In the genomic region with DNA sequence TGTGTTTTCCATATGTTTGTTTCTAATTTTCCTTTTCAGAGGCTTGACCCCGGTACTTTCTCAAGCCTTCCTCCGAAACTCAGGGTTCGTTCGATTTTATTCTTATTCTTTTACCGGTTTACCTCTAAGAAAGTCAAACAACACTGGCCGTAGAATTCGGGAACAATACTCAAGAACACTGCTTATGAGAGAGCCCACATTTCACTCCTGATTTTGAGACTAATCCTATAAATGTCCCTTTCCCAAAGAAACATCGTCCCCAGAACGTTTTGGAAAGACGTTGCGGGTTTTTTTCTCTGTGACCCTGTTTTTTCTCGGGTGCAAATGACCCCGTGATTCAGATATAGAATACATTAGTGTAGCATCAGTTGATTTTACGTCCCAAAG, we compare ENCODE assay signal across 7 mouse cellular contexts. TPM values are rescaled to one million over a fixed set of nuclear protein-coding genes. Genes with fewer than 3 reads are reported as not detected.
DNase-seq lines count a peak whose midpoint lies in the region; ATAC-seq and TF ChIP-seq lines count a peak whose summit lies in the region.

No protein-coding gene starts in this region.

- no peak for TF ChIP-seq CTCF in lung, postnatal 0 days (IDR thresholded peaks at IDR 0.05)
- no peak for TF ChIP-seq CTCF in small intestine, adult 2 months (IDR thresholded peaks at IDR 0.05; ENCODE audit: extremely low read depth, insufficient read length, insufficient replicate concordance, low read depth, low read length)

- peak overlapping the region; percentile 32 for H3K4me2 ChIP-seq in lung, postnatal 0 days (replicated peaks; ENCODE audit: low read depth, low read length)
- H3K4me2 ChIP-seq in limb, embryonic 11.5 days (ENCODE audit: low read depth, severe bottlenecking), result peak overlapping the region; percentile 41

- ATAC-seq in lung, postnatal 0 days, result no peak
- no peak for ATAC-seq in limb, embryonic 11.5 days (ENCODE audit: insufficient number of reproducible peaks, low FRiP score, low TSS enrichment, low read depth)

- no peaks in the 10 kb centered on the region for H3K9me3 ChIP-seq in lung, postnatal 0 days (ENCODE audit: low read length)
- H3K9me3 ChIP-seq in erythroblast, embryonic 14.5 days (ENCODE audit: control insufficient read depth, low read length), result peaks cover 3% of the 10 kb centered on the region; the same call in 1 of the 2 replicates
- no peaks in the 10 kb centered on the region for H3K9me3 ChIP-seq in limb, embryonic 11.5 days (ENCODE audit: control insufficient read depth, low read length)

- no peak for TF ChIP-seq EP300 in lung, postnatal 0 days (IDR thresholded peaks at IDR 0.05)

- no peak overlapping the region for H3K27ac ChIP-seq in lung, postnatal 0 days (ENCODE audit: low read length)
- H3K27ac ChIP-seq in limb, embryonic 11.5 days (replicated peaks; ENCODE audit: low read depth, low read length), result no peak overlapping the region
- no peak overlapping the region for H3K27ac ChIP-seq in small intestine, adult 2 months (ENCODE audit: insufficient read depth, low read depth, low read length)

- H3K9ac ChIP-seq in lung, postnatal 0 days (replicated peaks; ENCODE audit: low read depth), result no peak overlapping the region
- H3K9ac ChIP-seq in limb, embryonic 11.5 days (ENCODE audit: low read length), result 0 out of 2 replicates have a peak overlapping the region, but pooled peaks have one; percentile 22

- peak overlapping the region; percentile 48; the same call in 1 of the 2 replicates for H3K4me3 ChIP-seq in lung, postnatal 0 days (ENCODE audit: low read depth, low read length)
- H3K4me3 ChIP-seq in erythroblast, embryonic 14.5 days (replicated peaks), result peak overlapping the region; percentile 64
- H3K4me3 ChIP-seq in limb, embryonic 11.5 days (ENCODE audit: low read depth, low read length), result peak overlapping the region; percentile 57
- H3K4me3 ChIP-seq in small intestine, adult 2 months (ENCODE audit: low read depth, low read length), result peak overlapping the region; percentile 87; the same call in 1 of the 2 replicates

- H3K36me3 ChIP-seq in lung, postnatal 0 days (ENCODE audit: insufficient read depth, low read length), result no peaks in the 10 kb centered on the region
- H3K36me3 ChIP-seq in erythroblast, embryonic 14.5 days (ENCODE audit: control insufficient read depth), result no peaks in the 10 kb centered on the region
- H3K36me3 ChIP-seq in limb, embryonic 11.5 days (ENCODE audit: control insufficient read depth, insufficient read depth, low read length), result no peaks in the 10 kb centered on the region
- H3K36me3 ChIP-seq in small intestine, adult 2 months (ENCODE audit: control insufficient read depth, insufficient read depth, low read length), result no peaks in the 10 kb centered on the region

- 6% methylated on average over 14 of the region's 14 CpGs for WGBS in lung, postnatal 0 days
- WGBS in limb, embryonic 11.5 days, result 8% methylated on average over 14 of the region's 14 CpGs
- 9% methylated on average over 14 of the region's 14 CpGs for WGBS in small intestine, adult 2 months

- no peaks in the 10 kb centered on the region for H3K4me1 ChIP-seq in lung, postnatal 0 days (ENCODE audit: insufficient read depth, low read depth, low read length)
- peaks cover 8% of the 10 kb centered on the region for H3K4me1 ChIP-seq in erythroblast, embryonic 14.5 days (ENCODE audit: control insufficient read depth)
- no peaks in the 10 kb centered on the region for H3K4me1 ChIP-seq in limb, embryonic 11.5 days (ENCODE audit: control insufficient read depth, insufficient read depth, low read length)
- H3K4me1 ChIP-seq in small intestine, adult 2 months (ENCODE audit: control insufficient read depth, insufficient read depth, insufficient read length, low read length), result no peaks in the 10 kb centered on the region

- DNase-seq in lung, postnatal 0 days (ENCODE audit: low spot score), result no peak
- no peak for DNase-seq in lung, postnatal 14 days
- no peak for DNase-seq in limb, embryonic 11.5 days (ENCODE audit: low spot score)
- DNase-seq in natural killer cell, adult 2 months (ENCODE audit: low spot score in 2 of 2), result no peak
- DNase-seq in kidney, postnatal 25 days, result no peak

- H3K27me3 ChIP-seq in lung, postnatal 0 days (replicated peaks; ENCODE audit: insufficient read depth, low read length), result no peaks in the 10 kb centered on the region
- peaks cover 4% of the 10 kb centered on the region for H3K27me3 ChIP-seq in erythroblast, embryonic 14.5 days (ENCODE audit: control insufficient read depth)
- no peaks in the 10 kb centered on the region for H3K27me3 ChIP-seq in limb, embryonic 11.5 days (ENCODE audit: control insufficient read depth, insufficient read depth, low read length)
- H3K27me3 ChIP-seq in small intestine, adult 2 months (ENCODE audit: control insufficient read depth, insufficient read depth, low read length), result no peaks in the 10 kb centered on the region

- TF ChIP-seq POLR2A in small intestine, adult 2 months (IDR thresholded peaks at IDR 0.05; ENCODE audit: low read depth, low read length), result no peak

RNA-seq across cellular contexts. Expression of a gene that starts 19.7 kb away (rescaled TPM):
- polyA plus RNA-seq in lung, postnatal 0 days (2015; fragmentation: Nextera tagmentation; extraction: Ambion mirVana), result 29.3 and 37.4 TPM in 2 replicates
- polyA plus RNA-seq in erythroblast, embryonic 14.5 days (2012), result 0.06 TPM in 1 of 2 replicates, not detected in the other
- polyA plus RNA-seq in limb, embryonic 11.5 days (2014; fragmentation: Nextera tagmentation; extraction: Ambion mirVana), result 4.0 and 4.7 TPM in 2 replicates
- polyA plus RNA-seq in small intestine, adult 2 months (2012; rRNA removed), result 4.9 and 6.7 TPM in 2 replicates

RNA-seq across cellular contexts. Expression of a gene that starts 26.4 kb away (rescaled TPM):
- polyA plus RNA-seq in lung, postnatal 0 days (2015; fragmentation: Nextera tagmentation; extraction: Ambion mirVana), result 3.3 and 4.0 TPM in 2 replicates
- polyA plus RNA-seq in erythroblast, embryonic 14.5 days (2012), result not detected in 2 replicates
- polyA plus RNA-seq in limb, embryonic 11.5 days (2014; fragmentation: Nextera tagmentation; extraction: Ambion mirVana), result 0.26 and 0.27 TPM in 2 replicates
- polyA plus RNA-seq in small intestine, adult 2 months (2012; rRNA removed), result 2.5 and 2.8 TPM in 2 replicates
